Mouse (Mus musculus) embryonic fibroblast, embryonic 13.5 days (primary cell): ENCODE results near the gene Acsl3.

ENCODE experiments used
- CTCF ChIP-seq: IDR thresholded peaks from 2 replicates; pipeline ENCODE4 v1.5.1; 2011; ENCODE audit warnings: mild to moderate bottlenecking, control low read depth, low read length, moderate library complexity, borderline replicate concordance; ENCODE audit not compliant: insufficient read depth
- POLR2A ChIP-seq: IDR thresholded peaks from 2 replicates; pipeline ENCODE4 v1.6.1; 2011; ENCODE audit warnings: low read depth, mild to moderate bottlenecking, control low read depth, low read length, moderate library complexity

- TF ChIP-seq CTCF, result no peak
- TF ChIP-seq POLR2A, result no peak
Measured at GRCm38 (mm10) chr1:78649269-78650061, 8.2 kb upstream of the Acsl3 start.
